Mouse (Mus musculus): ENCODE measurements around the gene Vmn1r24.
"Not testable (repeated sequence)": the region's sequence is repeated elsewhere in the genome, so short reads cannot be mapped to it uniquely, and the experiment has no call there.

DNA sequence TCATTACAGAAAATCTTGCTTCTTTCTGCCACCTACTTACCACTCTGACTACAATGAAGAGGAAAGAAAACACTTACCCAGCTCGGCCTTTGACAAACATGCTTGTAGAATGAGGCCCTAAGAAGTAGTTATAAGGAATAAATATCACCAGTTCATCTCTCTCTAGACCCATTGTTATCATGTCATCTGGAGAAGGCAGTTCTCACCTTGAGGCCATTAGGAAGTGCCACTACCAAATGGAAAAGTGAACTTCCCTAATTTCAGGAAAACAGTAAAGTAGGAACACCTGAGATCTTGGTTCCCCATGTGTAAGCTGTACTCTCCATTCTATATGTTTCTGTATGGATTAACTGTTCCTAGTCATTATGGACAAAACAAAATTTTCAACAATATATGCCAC lies at the start of gene Vmn1r24:
- not testable (repeated sequence) for TF ChIP-seq GATA1, TAL1 (IDR thresholded peaks at IDR 0.05; ENCODE audit: low read length)
